Mouse (Mus musculus) intestine, embryonic 14.5 days (tissue): ENCODE measurements around the gene St6galnac3. TPM values are rescaled to one million over a fixed set of nuclear protein-coding genes. Genes with fewer than 3 reads are reported as not detected.

Experiments used
- ATAC-seq: fragments of 200-750 bp; cut with Nextera tagmentation; replicated peaks from 2 replicates; pipeline ENCODE4 v1.8.0; 2017; ENCODE audit warnings: low read depth, moderate number of reproducible peaks, moderate TSS enrichment, moderate library complexity; ENCODE audit not compliant: low FRiP score, low TSS enrichment
- DNase-seq: peaks from one replicate; pipeline ENCODE4 v3.0.0-alpha.2; 2018; ENCODE audit warnings: low spot score
- H3K27ac ChIP-seq: fragments of 300-500 bp; sonication (generic); 2 replicates; pipeline ENCODE4 v1.5.1; 2014; ENCODE audit warnings: low read depth, mild to moderate bottlenecking, control low read depth
- H3K27me3 ChIP-seq: fragments of 300-500 bp; sonication (generic); replicated peaks from 2 replicates; pipeline ENCODE4 v1.6.1; 2014; ENCODE audit warnings: low read length, control low read depth; ENCODE audit not compliant: control insufficient read depth, insufficient read depth
- H3K36me3 ChIP-seq: fragments of 300-500 bp; sonication (generic); 2 replicates; pipeline ENCODE4 v1.6.1; 2014; ENCODE audit warnings: low read length, control low read depth; ENCODE audit not compliant: control insufficient read depth, insufficient read depth
- H3K4me1 ChIP-seq: fragments of 300-500 bp; sonication (generic); replicated peaks from 2 replicates; pipeline ENCODE4 v1.6.1; 2014; ENCODE audit warnings: low read length, control low read depth, mixed read lengths; ENCODE audit not compliant: control insufficient read depth, insufficient read depth
- H3K4me2 ChIP-seq: fragments of 300-500 bp; sonication (generic); 2 replicates; pipeline ENCODE4 v1.6.1; 2014; ENCODE audit warnings: low read length
- H3K4me3 ChIP-seq: fragments of 300-500 bp; sonication (generic); 2 replicates; pipeline ENCODE4 v1.5.1; 2014; ENCODE audit warnings: low read depth, low read length, control low read depth, mixed read lengths
- H3K9ac ChIP-seq: fragments of 300-500 bp; sonication (generic); 2 replicates; pipeline ENCODE4 v1.6.1; 2014; ENCODE audit warnings: mild to moderate bottlenecking, low read length
- H3K9me3 ChIP-seq: fragments of 300-500 bp; sonication (generic); 2 replicates; pipeline ENCODE4 v1.6.1; 2016; ENCODE audit warnings: low read length, control low read depth; ENCODE audit not compliant: control insufficient read depth
- WGBS: fragments of 180-500 bp; shearing (Covaris S2); extraction: QIAGEN DNeasy Blood & Tissue Kit; methylation state at CpG from one replicate; pipeline ENCODE4 v1.1.7; 2014; 5-methylcytosine and 5-hydroxymethylcytosine counted together
- polyA plus RNA-seq: library from polyadenylated mRNA; unstranded; fragments of >200 nt; fragmentation: Nextera tagmentation; extraction: Ambion mirVana; gene quantifications from 2 replicates; pipeline ENCODE4 v1.2.1, GENCODE M21; 2014

The St6galnac3 gene
- polyA plus RNA-seq, 1 experiment from 2014 or later = 45.5 TPM

DNA sequence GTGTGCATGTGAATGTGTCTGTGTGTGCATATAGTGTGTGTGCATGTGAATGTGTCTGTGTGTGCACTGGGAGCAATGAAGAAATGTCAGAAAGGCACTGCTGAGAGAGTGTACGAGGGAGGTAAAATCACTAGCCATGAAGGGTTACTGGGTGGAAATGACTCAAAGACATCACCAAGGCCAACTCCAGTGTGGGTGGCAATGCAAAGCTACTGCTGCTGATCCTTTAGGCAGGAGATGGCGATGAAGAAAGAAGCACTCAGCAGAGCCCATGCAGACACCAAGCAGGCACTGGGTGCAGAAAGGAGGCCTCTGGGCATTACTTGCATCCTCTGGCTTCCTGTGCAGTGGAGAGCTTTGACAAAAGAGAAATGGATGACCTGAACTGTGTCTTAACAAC is 310.8 kb downstream of the St6galnac3 start:
- DNase-seq (no peak), ATAC-seq (no peak)
- Histone ChIP-seq H3K4me1 (no peaks in the 10 kb centered on the region), H3K36me3 (no peaks in the 10 kb centered on the region), H3K4me3 (no peak overlapping the region), H3K9ac (no peak overlapping the region), H3K9me3 (no peaks in the 10 kb centered on the region), H3K27me3 (no peaks in the 10 kb centered on the region), H3K27ac (no peak overlapping the region), H3K4me2 (no peak overlapping the region)
- 83% methylated on average over 2 of the region's 2 CpGs for WGBS

DNA sequence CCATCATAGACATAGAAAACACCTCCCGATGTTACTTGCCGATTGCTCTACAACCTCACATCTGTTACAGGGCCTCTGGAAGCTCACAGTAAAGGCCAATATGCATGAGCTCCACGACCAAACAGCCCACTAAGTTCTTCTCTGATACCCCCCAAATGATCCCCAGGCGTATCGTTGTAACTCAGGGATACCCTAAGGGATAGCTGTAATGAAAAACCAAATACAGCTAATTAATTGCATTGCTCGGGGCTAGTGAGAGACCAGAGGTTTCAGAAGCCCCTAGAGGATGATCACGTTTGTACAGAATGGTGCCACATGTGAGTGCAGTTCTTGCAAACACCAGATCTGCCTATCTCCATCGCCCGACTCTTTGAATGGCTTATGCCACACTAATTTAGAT is 315.7 kb downstream of the St6galnac3 start:
- Histone ChIP-seq H3K9me3 (no peaks in the 10 kb centered on the region), H3K36me3 (no peaks in the 10 kb centered on the region), H3K27me3 (no peaks in the 10 kb centered on the region), H3K4me2 (no peak overlapping the region), H3K4me3 (no peak overlapping the region), H3K4me1 (no peaks in the 10 kb centered on the region), H3K27ac (no peak overlapping the region), H3K9ac (no peak overlapping the region)
- no peak for DNase-seq
- ATAC-seq = no peak
- 84% methylated on average over 9 of the region's 9 CpGs for WGBS

- no peak for ATAC-seq
- no peak for DNase-seq
- H3K27ac ChIP-seq = no peak overlapping the region
- H3K9ac ChIP-seq = no peak overlapping the region
- no peaks in the 10 kb centered on the region for H3K36me3 ChIP-seq
- H3K4me1 ChIP-seq = no peaks in the 10 kb centered on the region
- no peak overlapping the region for H3K4me3 ChIP-seq
- H3K27me3 ChIP-seq = no peaks in the 10 kb centered on the region
- H3K4me2 ChIP-seq = no peak overlapping the region
- H3K9me3 ChIP-seq = no peaks in the 10 kb centered on the region
- 91% methylated on average over 6 of the region's 6 CpGs for WGBS
Measured at GRCm38 (mm10) chr3:153408361-153408760, 316.6 kb downstream of the St6galnac3 start.

GRCm38 (mm10) chr3:153407698-153408097 is 317.3 kb downstream of the St6galnac3 start:
- Histone ChIP-seq H3K4me1 (no peaks in the 10 kb centered on the region), H3K9ac (no peak overlapping the region), H3K27me3 (no peaks in the 10 kb centered on the region), H3K4me3 (no peak overlapping the region), H3K36me3 (no peaks in the 10 kb centered on the region), H3K27ac (no peak overlapping the region), H3K4me2 (no peak overlapping the region), H3K9me3 (no peaks in the 10 kb centered on the region)
- no peak for DNase-seq
- no peak for ATAC-seq
- 85% methylated on average over 6 of the region's 6 CpGs for WGBS

DNA sequence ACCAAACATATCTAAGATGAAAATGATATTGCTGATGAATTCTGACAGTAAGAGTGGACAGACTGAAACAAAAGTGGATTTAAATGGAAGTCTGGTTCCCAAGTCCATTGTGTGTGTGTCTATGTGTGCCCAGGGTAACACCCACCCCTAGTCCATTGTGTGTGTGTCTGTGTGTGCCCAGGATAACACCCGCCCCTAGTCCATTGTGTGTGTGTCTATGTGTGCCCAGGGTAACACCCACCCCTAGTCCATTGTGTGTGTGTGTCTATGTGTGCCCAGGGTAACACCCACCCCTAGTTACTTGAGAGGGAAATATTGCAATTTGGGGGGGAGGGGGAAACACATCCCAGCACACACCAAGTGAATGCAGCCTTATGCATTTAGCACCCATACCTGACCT is 318.1 kb downstream of the St6galnac3 start:
- H3K27me3 ChIP-seq = no peaks in the 10 kb centered on the region
- no peaks in the 10 kb centered on the region for H3K4me1 ChIP-seq
- no peak overlapping the region for H3K4me3 ChIP-seq
- no peaks in the 10 kb centered on the region for H3K9me3 ChIP-seq
- H3K36me3 ChIP-seq = no peaks in the 10 kb centered on the region
- no peak for DNase-seq
- ATAC-seq = no peak
- no peak overlapping the region for H3K4me2 ChIP-seq
- H3K9ac ChIP-seq = no peak overlapping the region
- WGBS = 100% methylated on average over 1 of the region's 1 CpGs
- H3K27ac ChIP-seq = no peak overlapping the region

DNA sequence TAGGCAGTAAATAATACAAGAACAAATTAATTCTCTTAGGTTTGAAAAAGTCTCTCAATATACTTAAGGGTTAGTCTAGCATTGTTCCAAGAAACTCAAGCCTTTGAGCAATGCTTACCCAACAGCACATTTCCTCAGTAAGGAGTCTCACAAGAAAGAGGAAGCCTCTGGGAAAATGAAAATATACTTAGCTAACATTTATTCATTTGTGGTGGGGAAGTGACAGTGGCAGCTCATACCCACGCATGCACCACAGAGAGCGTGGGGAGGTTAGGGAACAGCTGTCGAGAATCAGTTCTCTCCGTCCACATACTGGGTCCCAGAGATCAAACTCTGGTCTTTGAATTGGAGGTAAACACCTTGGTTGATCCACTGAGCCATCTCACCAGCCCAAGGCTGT is 318.8 kb downstream of the St6galnac3 start:
- DNase-seq (no peak), ATAC-seq (no peak)
- Histone ChIP-seq H3K4me3 (no peak overlapping the region), H3K4me1 (no peaks in the 10 kb centered on the region), H3K4me2 (no peak overlapping the region), H3K27me3 (no peaks in the 10 kb centered on the region), H3K9ac (no peak overlapping the region), H3K36me3 (no peaks in the 10 kb centered on the region), H3K27ac (no peak overlapping the region), H3K9me3 (no peaks in the 10 kb centered on the region)
- WGBS = 86% methylated on average over 4 of the region's 4 CpGs

GRCm38 (mm10) chr3:153405643-153406042 is 319.3 kb downstream of the St6galnac3 start:
- no peaks in the 10 kb centered on the region for H3K4me1 ChIP-seq
- no peak overlapping the region for H3K4me3 ChIP-seq
- H3K9ac ChIP-seq = no peak overlapping the region
- no peaks in the 10 kb centered on the region for H3K36me3 ChIP-seq
- DNase-seq = no peak
- H3K4me2 ChIP-seq = no peak overlapping the region
- no peaks in the 10 kb centered on the region for H3K9me3 ChIP-seq
- H3K27ac ChIP-seq = no peak overlapping the region
- no peaks in the 10 kb centered on the region for H3K27me3 ChIP-seq
- 82% methylated on average over 10 of the region's 10 CpGs for WGBS
- ATAC-seq = no peak

- Histone ChIP-seq H3K4me1 (no peaks in the 10 kb centered on the region), H3K4me3 (no peak overlapping the region), H3K9ac (no peak overlapping the region), H3K4me2 (no peak overlapping the region), H3K27me3 (no peaks in the 10 kb centered on the region), H3K36me3 (no peaks in the 10 kb centered on the region), H3K27ac (no peak overlapping the region), H3K9me3 (no peaks in the 10 kb centered on the region)
- 80% methylated on average over 3 of the region's 3 CpGs for WGBS
- no peak for DNase-seq
- ATAC-seq = no peak
Measured at GRCm38 (mm10) chr3:153400259-153400658, 324.7 kb downstream of the St6galnac3 start.

- ATAC-seq (no peak), DNase-seq (no peak)
- Histone ChIP-seq H3K36me3 (no peaks in the 10 kb centered on the region), H3K27me3 (no peaks in the 10 kb centered on the region), H3K4me2 (no peak overlapping the region), H3K4me1 (no peaks in the 10 kb centered on the region), H3K9ac (no peak overlapping the region), H3K4me3 (no peak overlapping the region), H3K27ac (no peak overlapping the region), H3K9me3 (no peaks in the 10 kb centered on the region)
- WGBS = 82% methylated on average over 6 of the region's 6 CpGs
Measured at GRCm38 (mm10) chr3:153399574-153399973, 325.4 kb downstream of the St6galnac3 start.
